In the genomic region with DNA sequence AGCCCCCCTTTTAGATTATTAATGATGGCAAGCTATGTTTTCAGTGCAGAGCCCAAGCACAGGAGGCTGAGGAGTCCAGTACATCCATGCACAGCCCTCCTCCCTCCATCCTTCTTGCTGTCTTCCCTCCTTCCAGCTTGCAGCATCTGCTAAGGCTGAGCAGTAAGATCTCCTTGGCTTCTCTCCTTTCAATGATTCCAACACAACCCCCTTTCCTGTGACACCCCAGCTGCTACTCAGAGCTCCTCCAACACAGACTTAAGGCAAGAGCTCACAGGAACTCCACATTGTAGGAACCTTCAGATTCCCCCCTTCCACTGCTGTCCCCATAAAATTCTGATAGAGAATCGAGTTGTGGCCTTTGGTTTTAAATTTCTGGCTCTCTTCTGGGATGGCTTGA, we compare ENCODE assay signal across 27 mouse cellular contexts. TPM values are rescaled to one million over a fixed set of nuclear protein-coding genes. Genes with fewer than 3 reads are reported as not detected.
DNase-seq lines count a peak whose midpoint lies in the region; ATAC-seq and TF ChIP-seq lines count a peak whose summit lies in the region.
"Had no signal": no experiment of that assay in that cellular context is flagged by ENCODE, and none has a peak within 500 bp of the region (broad histone marks: within the 10 kb centered on the region; RNA-seq: fewer than 3 reads in every experiment).

No protein-coding gene starts in this region.

- peak; percentile 18 for DNase-seq in forebrain, postnatal 0 days
- DNase-seq in layer of hippocampus, adult 9-11 months, result peak; percentile 8
- no peak for DNase-seq in layer of hippocampus, adult 8-10 months (ENCODE audit: low spot score in 2 of 2)
- DNase-seq: adrenal gland, adult 8-10 months; adrenal gland, postnatal 14 days; adrenal gland, postnatal 36 days; B cell, adult 2 months; cerebellum, adult 11 months; cerebellum, adult 18-20 months; cerebellum, adult 8-10 months; cerebellum, adult 9-11 months; cerebellum, postnatal 14 days had no signal

- no peaks in the 10 kb centered on the region for H3K4me1 ChIP-seq in forebrain, postnatal 0 days (ENCODE audit: insufficient read depth)
- H3K4me1 ChIP-seq in forebrain, embryonic 15.5 days, result no peaks in the 10 kb centered on the region
- H3K4me1 ChIP-seq: embryonic facial prominence, embryonic 10.5 days; embryonic facial prominence, embryonic 12.5 days; forebrain, embryonic 10.5 days; forebrain, embryonic 12.5 days had no signal

- no peaks in the 10 kb centered on the region for H3K36me3 ChIP-seq in forebrain, postnatal 0 days (ENCODE audit: insufficient read depth)
- no peaks in the 10 kb centered on the region for H3K36me3 ChIP-seq in forebrain, embryonic 15.5 days
- H3K36me3 ChIP-seq: embryonic facial prominence, embryonic 10.5 days; embryonic facial prominence, embryonic 12.5 days; forebrain, embryonic 10.5 days; forebrain, embryonic 12.5 days; G1E had no signal

- no peak overlapping the region for H3K4me2 ChIP-seq in forebrain, postnatal 0 days (ENCODE audit: low read depth)
- no peak overlapping the region for H3K4me2 ChIP-seq in forebrain, embryonic 15.5 days (replicated peaks)
- H3K4me2 ChIP-seq: embryonic facial prominence, embryonic 12.5 days; forebrain, embryonic 12.5 days had no signal

- no peak overlapping the region for H3K27ac ChIP-seq in forebrain, postnatal 0 days (ENCODE audit: low read depth, low read length)
- no peak overlapping the region for H3K27ac ChIP-seq in forebrain, embryonic 15.5 days (replicated peaks)
- H3K27ac ChIP-seq: embryonic facial prominence, embryonic 10.5 days; embryonic facial prominence, embryonic 12.5 days; forebrain, embryonic 10.5 days; forebrain, embryonic 12.5 days had no signal

- H3K9me3 ChIP-seq in forebrain, postnatal 0 days (ENCODE audit: low read length), result no peaks in the 10 kb centered on the region
- no peaks in the 10 kb centered on the region for H3K9me3 ChIP-seq in forebrain, embryonic 15.5 days
- H3K9me3 ChIP-seq: embryonic facial prominence, embryonic 10.5 days; embryonic facial prominence, embryonic 12.5 days; forebrain, embryonic 10.5 days; forebrain, embryonic 12.5 days had no signal

- WGBS in forebrain, postnatal 0 days, result 55% methylated on average over 1 of the region's 1 CpGs
- 70% methylated on average over 1 of the region's 1 CpGs for WGBS in forebrain, embryonic 15.5 days

- H3K4me3 ChIP-seq in forebrain, postnatal 0 days (ENCODE audit: low read depth, low read length), result no peak overlapping the region
- no peak overlapping the region for H3K4me3 ChIP-seq in forebrain, embryonic 15.5 days
- H3K4me3 ChIP-seq: embryonic facial prominence, embryonic 10.5 days; embryonic facial prominence, embryonic 12.5 days; erythroblast, embryonic 14.5 days; forebrain, embryonic 10.5 days; forebrain, embryonic 12.5 days had no signal

- ATAC-seq in forebrain, postnatal 0 days, result no peak; the same call in 1 of the 2 replicates
- no peak for ATAC-seq in forebrain, embryonic 15.5 days (replicated peaks)
- ATAC-seq in erythroblast, adult 5-6 weeks (replicated peaks; ENCODE audit: low FRiP score, poor library complexity, severe bottlenecking), result no peak
- ATAC-seq: activated CD4-positive, CD25-positive, alpha-beta regulatory T cell, adult 4 months; CD4-positive, CD25-positive, alpha-beta regulatory T cell, adult 4 months; forebrain, embryonic 14.5 days; Patski had no signal

- no peaks in the 10 kb centered on the region for H3K27me3 ChIP-seq in forebrain, postnatal 0 days (ENCODE audit: insufficient read depth, low read length)
- H3K27me3 ChIP-seq in forebrain, embryonic 15.5 days, result no peaks in the 10 kb centered on the region
- H3K27me3 ChIP-seq: embryonic facial prominence, embryonic 12.5 days; forebrain, embryonic 12.5 days had no signal

- H3K9ac ChIP-seq in forebrain, postnatal 0 days, result no peak overlapping the region
- H3K9ac ChIP-seq in forebrain, embryonic 15.5 days (replicated peaks), result no peak overlapping the region
- H3K9ac ChIP-seq: embryonic facial prominence, embryonic 12.5 days; forebrain, embryonic 12.5 days had no signal

- TF ChIP-seq CTCF in forebrain, postnatal 0 days (IDR thresholded peaks at IDR 0.05; ENCODE audit: low read depth), result no peak

RNA-seq across cellular contexts. Expression of gene Foxi1, which starts 5.1 kb away (rescaled TPM):
- not detected in 2 replicates for total RNA-seq in forebrain, postnatal 0 days (2014; rRNA removed)
- polyA plus RNA-seq in forebrain, postnatal 0 days (2015; fragmentation: Nextera tagmentation; extraction: Ambion mirVana), result not detected in 2 replicates
- polyA plus RNA-seq in forebrain, embryonic 15.5 days (2015; fragmentation: Nextera tagmentation; extraction: Ambion mirVana), result not detected in 2 replicates
- total RNA-seq in layer of hippocampus, adult 8-10 months (2022), result not detected
- not detected in 2 replicates for total RNA-seq in erythroblast, adult 5-6 weeks (2015; ENCODE audit: low replicate concordance)
- not detected in 2 replicates for total RNA-seq in erythroblast, adult 5-6 weeks (2017; ENCODE audit: low replicate concordance)
- total RNA-seq: adrenal gland, adult 18-20 months; adrenal gland, adult 8-10 months; adrenal gland, postnatal 14 days; adrenal gland, postnatal 36 days; CH12.LX; G1E had no signal
- polyA plus RNA-seq: activated CD4-positive, CD25-positive, alpha-beta regulatory T cell, adult 4 months; brain, embryonic 14.5 days; CD4-positive, CD25-positive, alpha-beta regulatory T cell, adult 4 months; embryonic facial prominence, embryonic 10.5 days; forebrain, embryonic 10.5 days; forebrain, embryonic 12.5 days; forebrain, embryonic 14.5 days; G1E; Patski had no signal

Comparison
In these comparisons a context has a peak if more than half of its experiments do, and no peak if none do; other contexts are left out.
1. DNase-seq: peak in forebrain, postnatal 0 days (single experiment) and layer of hippocampus, adult 9-11 months (single experiment); none in layer of hippocampus, adult 8-10 months (0 of 2).